ENCODE assay signal across 8 mouse cellular contexts in the genomic region with DNA sequence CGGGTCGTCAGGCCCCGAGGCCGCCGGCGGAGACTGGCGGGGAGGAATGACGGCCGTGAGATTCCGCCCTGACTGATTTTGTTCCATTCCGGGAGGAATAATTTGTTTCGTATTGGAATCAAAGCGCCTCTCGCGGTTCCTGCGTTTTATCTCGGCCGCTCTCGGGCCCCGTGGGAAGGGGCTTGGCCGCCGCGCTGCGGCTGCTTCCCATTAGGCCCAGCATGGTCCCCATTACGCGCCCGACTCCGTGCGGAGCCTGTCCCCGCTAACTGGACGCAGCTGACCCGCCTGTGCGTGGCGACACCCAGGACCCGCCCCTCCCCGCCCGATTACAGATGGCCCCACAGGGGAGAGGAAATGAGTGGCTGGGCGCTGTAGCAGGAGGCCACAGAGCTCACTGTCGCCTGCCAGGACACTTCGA. TPM values are rescaled to one million over a fixed set of nuclear protein-coding genes. Genes with fewer than 3 reads are reported as not detected.
DNase-seq lines count a peak whose midpoint lies in the region; ATAC-seq and TF ChIP-seq lines count a peak whose summit lies in the region.
"Had no signal": no experiment of that assay in that cellular context is flagged by ENCODE, and none has a peak within 500 bp of the region (broad histone marks: within the 10 kb centered on the region; RNA-seq: fewer than 3 reads in every experiment).

No protein-coding gene starts in this region.

- H3K9ac ChIP-seq in forebrain, embryonic 14.5 days (ENCODE audit: low read length) = peak overlapping the region; percentile 6; the same call in 1 of the 2 replicates
- no peak overlapping the region for H3K9ac ChIP-seq in liver, embryonic 16.5 days (ENCODE audit: low read depth, low read length)

- H3K27ac ChIP-seq in testis, adult 2 months (ENCODE audit: control insufficient read depth, insufficient read depth, low read depth, low read length) = no peak overlapping the region
- no peak overlapping the region; the same call in 1 of the 2 replicates for H3K27ac ChIP-seq in forebrain, embryonic 14.5 days (ENCODE audit: low read depth, low read length)
- H3K27ac ChIP-seq in liver, embryonic 16.5 days (ENCODE audit: low read length) = no peak overlapping the region

- peak overlapping the region; percentile 40 for H3K4me3 ChIP-seq in testis, adult 2 months (ENCODE audit: control insufficient read depth, low read depth, low read length)
- peak overlapping the region; percentile 17 for H3K4me3 ChIP-seq in forebrain, embryonic 14.5 days (ENCODE audit: low read depth, low read length)
- peak overlapping the region; percentile 40 for H3K4me3 ChIP-seq in liver, embryonic 16.5 days (ENCODE audit: low read depth, low read length)

- H3K27me3 ChIP-seq in testis, adult 2 months (ENCODE audit: control insufficient read depth, insufficient read depth, low read length) = peaks cover 5% of the 10 kb centered on the region
- H3K27me3 ChIP-seq in forebrain, embryonic 14.5 days (replicated peaks; ENCODE audit: control insufficient read depth, insufficient read depth, low read length) = peaks cover 70% of the 10 kb centered on the region
- H3K27me3 ChIP-seq in liver, embryonic 16.5 days (ENCODE audit: control insufficient read depth, insufficient read depth, low read depth, low read length) = peaks cover 66% of the 10 kb centered on the region

- no peak for DNase-seq in testis, postnatal 14 days (ENCODE audit: low spot score)
- no peak for DNase-seq in forebrain, embryonic 14.5 days (ENCODE audit: low spot score)
- DNase-seq in thymus, postnatal 14 days = no peak

- H3K4me2 ChIP-seq in forebrain, embryonic 14.5 days (ENCODE audit: low read length) = peak overlapping the region; percentile 38
- peak overlapping the region; percentile 46 for H3K4me2 ChIP-seq in liver, embryonic 16.5 days (ENCODE audit: low read depth, low read length)

- no peak for TF ChIP-seq POLR2A in testis, adult 2 months (IDR thresholded peaks at IDR 0.05; ENCODE audit: control insufficient read depth, low read depth, low read length)

- ATAC-seq in forebrain, embryonic 14.5 days = 0 out of 2 replicates have a peak, but pooled peaks have one; percentile 40
- ATAC-seq in liver, embryonic 16.5 days (ENCODE audit: low read depth) = no peak
- ATAC-seq in megakaryocyte-erythroid progenitor cell, adult 5-6 weeks (replicated peaks; ENCODE audit: low FRiP score, low TSS enrichment, poor library complexity, severe bottlenecking) = no peak
- ATAC-seq in monocyte, adult 5-6 weeks (replicated peaks; ENCODE audit: insufficient number of reproducible peaks, low FRiP score, low TSS enrichment, poor library complexity, severe bottlenecking) = no peak

- no peak for TF ChIP-seq CTCF in testis, adult 2 months (IDR thresholded peaks at IDR 0.05; ENCODE audit: control insufficient read depth, insufficient read depth, insufficient replicate concordance, low read depth, low read length)

- H3K36me3 ChIP-seq in testis, adult 2 months (ENCODE audit: control insufficient read depth, insufficient read depth, low read length) = no peaks in the 10 kb centered on the region
- H3K36me3 ChIP-seq in forebrain, embryonic 14.5 days (ENCODE audit: control insufficient read depth, insufficient read depth, low read length) = no peaks in the 10 kb centered on the region
- H3K36me3 ChIP-seq in liver, embryonic 16.5 days (ENCODE audit: control insufficient read depth, insufficient read depth) = no peaks in the 10 kb centered on the region

- peaks cover 6% of the 10 kb centered on the region; the same call in 1 of the 2 replicates for H3K9me3 ChIP-seq in forebrain, embryonic 14.5 days (replicated peaks; ENCODE audit: control insufficient read depth, low read length)
- no peaks in the 10 kb centered on the region for H3K9me3 ChIP-seq in liver, embryonic 16.5 days (replicated peaks; ENCODE audit: control insufficient read depth, low read length)

- under 1% methylated on average over 40 of the region's 40 CpGs for whole genome bisulfite sequencing in forebrain, embryonic 14.5 days
- WGBS in liver, embryonic 16.5 days (ENCODE audit: insufficient replicate concordance) = under 1% methylated on average over 40 of the region's 40 CpGs

- H3K4me1 ChIP-seq in testis, adult 2 months (ENCODE audit: control insufficient read depth, insufficient read depth, low read length) = peaks cover 5% of the 10 kb centered on the region
- H3K4me1 ChIP-seq in forebrain, embryonic 14.5 days (ENCODE audit: control insufficient read depth, insufficient read depth, low read length) = no peaks in the 10 kb centered on the region; the same call in 1 of the 2 replicates
- H3K4me1 ChIP-seq in liver, embryonic 16.5 days (ENCODE audit: control insufficient read depth, low read depth, low read length) = no peaks in the 10 kb centered on the region

RNA-seq across cellular contexts. Expression of a gene that starts 13.1 kb away (rescaled TPM):
- polyA plus RNA-seq in testis, adult 2 months (2012; rRNA removed) = 5.0 and 5.6 TPM in 2 replicates
- polyA plus RNA-seq in forebrain, embryonic 14.5 days (2014; fragmentation: Nextera tagmentation; extraction: Ambion mirVana) = 104 and 105 TPM in 2 replicates
- polyA plus RNA-seq in liver, embryonic 16.5 days (2015; fragmentation: Nextera tagmentation; extraction: Ambion mirVana) = 8.0 and 10.3 TPM in 2 replicates
- total RNA-seq in megakaryocyte-erythroid progenitor cell, adult 5-6 weeks (2014; fragmentation: Nextera tagmentation) = 27.4 and 46.4 TPM in 2 replicates
- 60.5 and 144 TPM in 2 replicates for total RNA-seq in megakaryocyte-erythroid progenitor cell, adult 5-6 weeks (2017)
- 131 to 158 TPM (median 133 TPM) in 3 replicates for total RNA-seq in monocyte, adult 5-6 weeks (2017)

RNA-seq across cellular contexts. Expression of a gene that starts 18.0 kb away (rescaled TPM):
- polyA plus RNA-seq in testis, adult 2 months (2012; rRNA removed) = not detected in 2 replicates
- 0.43 and 0.72 TPM in 2 replicates for polyA plus RNA-seq in forebrain, embryonic 14.5 days (2014; fragmentation: Nextera tagmentation; extraction: Ambion mirVana)
- polyA plus RNA-seq in liver, embryonic 16.5 days (2015; fragmentation: Nextera tagmentation; extraction: Ambion mirVana) = not detected in 2 replicates
- total RNA-seq in megakaryocyte-erythroid progenitor cell, adult 5-6 weeks (2014; fragmentation: Nextera tagmentation) = not detected in 2 replicates
- not detected in 2 replicates for total RNA-seq in megakaryocyte-erythroid progenitor cell, adult 5-6 weeks (2017)
- not detected in 3 replicates for total RNA-seq in monocyte, adult 5-6 weeks (2017)
- polyA plus RNA-seq: spleen, adult 2 months had no signal
